Mouse (Mus musculus) ES-E14 (cell line): Measurements from ENCODE around the gene Btbd10. TPM values are rescaled to one million over a fixed set of nuclear protein-coding genes. Genes with fewer than 3 reads are reported as not detected.

Experiments
- DNase-seq: peaks from one replicate; pipeline ENCODE4 v3.0.0-alpha.2; 2013; ENCODE audit warnings: low read depth, low spot score
- H3K27ac ChIP-seq: 2 replicates; pipeline ENCODE4 v1.5.1; 2012; ENCODE audit warnings: low read depth, mild to moderate bottlenecking, low read length, moderate library complexity, mixed read lengths; ENCODE audit not compliant: poor library complexity, insufficient read depth, severe bottlenecking
- H3K36me3 ChIP-seq: 2 replicates; pipeline ENCODE4 v1.6.1; 2012; ENCODE audit warnings: mild to moderate bottlenecking, low read length, moderate library complexity, mixed read lengths; ENCODE audit not compliant: control insufficient read depth, poor library complexity, insufficient read depth, severe bottlenecking
- H3K4me1 ChIP-seq, 2 experiments: fragments of 150-350 bp in 1 of 2; sonication (generic) in 1 of 2; 2 replicates each; pipeline ENCODE4 v1.6.1; 2012; ENCODE audit warnings: low read length in 2 of 2, mild to moderate bottlenecking in 1 of 2, mixed read lengths in 1 of 2; ENCODE audit not compliant: control insufficient read depth in 2 of 2, insufficient read depth in 2 of 2, poor library complexity in 1 of 2
- H3K4me3 ChIP-seq, 2 experiments: fragments of 150-350 bp in 1 of 2; sonication (generic) in 1 of 2; 2 replicates each; pipeline ENCODE4 v1.5.1; 2012; ENCODE audit warnings: low read length in 2 of 2, low read depth in 1 of 2, mild to moderate bottlenecking in 1 of 2, mixed read lengths in 1 of 2; ENCODE audit not compliant: insufficient read depth in 1 of 2, poor library complexity in 1 of 2, severe bottlenecking in 1 of 2
- H3K9ac ChIP-seq: 2 replicates; pipeline ENCODE4 v1.6.1; 2012; ENCODE audit warnings: low read depth, mild to moderate bottlenecking, low read length, mixed read lengths; ENCODE audit not compliant: poor library complexity, insufficient read depth, severe bottlenecking
- H3K9me3 ChIP-seq: fragments of 150-350 bp; sonication (generic); 2 replicates; pipeline ENCODE4 v1.6.1; 2012; ENCODE audit warnings: low read depth, mild to moderate bottlenecking, low read length; ENCODE audit not compliant: control insufficient read depth, insufficient read depth
- CHD2 ChIP-seq: IDR thresholded peaks from 2 replicates; pipeline ENCODE4 v1.6.1; 2014; ENCODE audit warnings: mild to moderate bottlenecking, low read depth, low read length, inconsistent platforms
- HCFC1 ChIP-seq: IDR thresholded peaks from 2 replicates; pipeline ENCODE4 v1.6.1; 2012; ENCODE audit warnings: low read length, inconsistent platforms, borderline replicate concordance; ENCODE audit not compliant: insufficient read depth
- MAFK ChIP-seq: IDR thresholded peaks from 2 replicates; pipeline ENCODE4 v1.6.1; 2014; ENCODE audit warnings: mild to moderate bottlenecking, low read depth, low read length, inconsistent platforms; ENCODE audit not compliant: insufficient read depth
- ZC3H11A ChIP-seq: IDR thresholded peaks from 2 replicates; pipeline ENCODE4 v1.6.1; 2012; ENCODE audit warnings: low read depth, mild to moderate bottlenecking, inconsistent platforms, low read length, borderline replicate concordance
- ZNF384 ChIP-seq: IDR thresholded peaks from 2 replicates; pipeline ENCODE4 v1.6.1; 2012; ENCODE audit warnings: low read depth, low read length, inconsistent platforms
- in situ Hi-C, 2 experiments: fragments of 600-800 bp; cut with MboI; formaldehyde crosslinking; loops; one replicate each; pipeline ENCODE4 v1.15.1; 2025; ENCODE audit warnings: low sequenced_read_pairs in 2 of 2, inconsistent platforms in 1 of 2; ENCODE audit not compliant: unreplicated experiment in 2 of 2
- total RNA-seq: library from RNA; depleted of rRNA; stranded (reverse); fragments of 300-350 nt; gene quantifications from 2 replicates; pipeline ENCODE4 v1.2.3, GENCODE M21; 2012

The Btbd10 gene
- total RNA-seq, 1 experiment = 38.7 TPM

DNA sequence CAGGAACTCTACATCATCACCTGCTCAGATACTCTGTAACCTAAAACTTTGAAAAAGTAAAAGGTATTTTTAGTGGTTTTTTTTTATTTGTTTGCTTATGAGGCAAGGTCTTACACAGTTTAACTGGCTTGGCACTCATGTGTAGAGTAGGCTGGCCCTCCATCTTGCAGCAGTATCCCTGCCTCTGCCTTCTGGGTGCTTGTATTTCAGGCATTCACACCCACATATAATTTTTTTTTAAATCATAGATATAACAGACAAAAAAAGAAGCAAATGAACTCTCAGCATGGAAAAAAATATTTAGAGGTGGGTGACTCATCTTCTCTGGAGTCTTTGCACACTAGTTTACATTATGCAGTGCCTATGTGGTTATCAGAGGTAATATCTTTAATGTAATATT, 28.9 kb upstream of the Btbd10 start:
- Histone ChIP-seq H3K4me3 (no peak overlapping the region), H3K36me3 (no peaks in the 10 kb centered on the region), H3K9ac (no peak overlapping the region), H3K27ac (no peak overlapping the region), H3K4me1 (no peaks in the 10 kb centered on the region), H3K9me3 (no peaks in the 10 kb centered on the region)
- TF ChIP-seq HCFC1 (no peak), CHD2 (no peak), ZNF384 (no peak), ZC3H11A (no peak), MAFK (no peak)
- no peak for DNase-seq
- in situ Hi-C loops = loop anchor here in 1 of 2 experiments (25.0 kb wide), 1 partner anchor 189 kb away; no protein-coding TSS in a partner anchor

DNA sequence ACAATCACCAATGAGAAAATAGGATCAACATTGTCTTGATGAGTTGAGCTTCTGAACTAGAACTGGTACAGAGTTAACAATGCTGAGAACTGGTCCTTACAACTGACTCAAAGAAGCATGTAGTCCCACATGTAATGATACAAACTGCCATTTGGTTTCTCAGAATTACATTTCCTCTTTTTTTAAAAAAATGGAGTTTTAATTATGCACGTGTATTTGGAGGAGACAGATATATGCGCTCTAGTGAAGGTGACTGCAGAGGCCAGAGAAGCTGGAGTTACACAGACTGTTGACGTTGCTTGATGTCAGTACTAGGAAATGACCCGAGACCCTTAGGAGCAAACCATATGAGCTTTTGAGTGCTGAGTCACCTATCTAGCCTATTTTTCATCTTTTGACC, 27.5 kb upstream of the Btbd10 start:
- TF ChIP-seq ZC3H11A (no peak), CHD2 (no peak), HCFC1 (no peak), ZNF384 (no peak), MAFK (no peak)
- in situ Hi-C loops = loop anchor here in 1 of 2 experiments (25.0 kb wide), 1 partner anchor 191 kb away; no protein-coding TSS in a partner anchor

DNA sequence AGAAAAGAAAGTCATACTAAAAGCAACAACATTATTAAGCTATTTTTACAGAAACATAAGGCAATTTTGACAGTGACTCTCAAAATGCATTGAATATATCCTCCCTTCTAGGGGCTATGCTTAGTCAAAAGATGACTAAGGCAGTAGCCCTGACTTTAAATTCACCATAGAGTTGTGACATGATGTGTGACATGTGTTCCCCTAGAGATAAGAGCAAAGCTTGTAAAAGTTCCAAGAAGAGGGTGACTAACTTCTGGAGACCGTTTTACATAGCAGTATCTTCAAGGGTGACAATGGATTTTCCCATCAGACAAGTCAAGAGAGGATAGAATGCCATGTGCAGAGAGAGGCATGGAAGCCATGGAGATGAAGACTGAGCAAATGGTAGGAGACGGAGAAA, 22.4 kb upstream of the Btbd10 start:
- Histone ChIP-seq H3K36me3 (no peaks in the 10 kb centered on the region), H3K4me3 (no peak overlapping the region), H3K9me3 (no peaks in the 10 kb centered on the region), H3K27ac (no peak overlapping the region), H3K4me1 (no peaks in the 10 kb centered on the region), H3K9ac (no peak overlapping the region)
- DNase-seq = no peak
- in situ Hi-C loops = loop anchor here in 1 of 2 experiments (25.0 kb wide), 1 partner anchor 196 kb away; no protein-coding TSS in a partner anchor
- TF ChIP-seq ZNF384 = no peak
- TF ChIP-seq MAFK = no peak
- TF ChIP-seq HCFC1 = no peak
- no peak for TF ChIP-seq ZC3H11A
- TF ChIP-seq CHD2 = no peak

More for the DNA sequence above, 27.5 kb upstream of the Btbd10 start:
- no peak overlapping the region for H3K4me3 ChIP-seq
- DNase-seq = no peak
- H3K27ac ChIP-seq = no peak overlapping the region
- no peaks in the 10 kb centered on the region for H3K4me1 ChIP-seq
- H3K9me3 ChIP-seq = no peaks in the 10 kb centered on the region
- H3K36me3 ChIP-seq = no peaks in the 10 kb centered on the region
- no peak overlapping the region for H3K9ac ChIP-seq

DNA sequence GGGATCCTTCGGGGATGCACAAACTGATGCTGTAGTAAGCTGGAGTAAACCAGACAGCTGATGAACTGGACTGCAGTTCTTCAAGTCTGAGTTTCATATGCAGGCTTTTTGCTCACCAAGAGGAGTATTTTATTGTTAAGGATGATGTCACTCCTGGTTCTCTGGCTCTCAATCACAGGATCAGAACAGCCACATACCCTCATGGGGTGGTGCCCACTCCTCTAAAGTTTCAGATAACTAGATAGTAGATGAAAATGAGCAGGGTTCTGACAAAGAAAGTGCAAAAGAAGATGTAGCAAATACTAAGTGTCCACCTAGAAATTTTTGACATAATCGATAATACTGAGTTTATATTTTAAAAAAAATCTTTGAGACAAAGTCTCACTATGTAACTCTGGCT, 19.3 kb upstream of the Btbd10 start, which contains the start of gene Pth:
Gene Pth (minus strand): TSS at position 101 of the 400 bp plus-strand sequence.
- no peak within 1 kb of the TSS for H3K27ac ChIP-seq
- no peak within 1 kb of the TSS for H3K9ac ChIP-seq
- H3K36me3 ChIP-seq = no peaks in the 10 kb centered on the region
- in situ Hi-C loops = loop anchor here in 1 of 2 experiments (25.0 kb wide), 1 partner anchor 199 kb away; no protein-coding TSS in a partner anchor
- no peaks in the 10 kb centered on the region for H3K4me1 ChIP-seq
- H3K9me3 ChIP-seq = no peaks in the 10 kb centered on the region
- DNase-seq = no peak
- no peak for TF ChIP-seq ZNF384
- TF ChIP-seq CHD2 = no peak
- TF ChIP-seq ZC3H11A = no peak
- TF ChIP-seq MAFK = no peak
- no peak for TF ChIP-seq HCFC1
- H3K4me3 ChIP-seq = no peak within 1 kb of the TSS
